Mouse (Mus musculus) small intestine, adult 2 months (tissue): ENCODE data around the gene Map3k13.
A peak's percentile ranks its signal among the peaks of the same experiment; 100 is the strongest.

Experiments used
- CTCF ChIP-seq: fragments of 200-500 bp; IDR thresholded peaks from 2 replicates; pipeline ENCODE4 v1.5.1; 2012; ENCODE audit warnings: low read depth, mild to moderate bottlenecking, control low read depth, inconsistent platforms, low read length, moderate library complexity, mixed read lengths; ENCODE audit not compliant: insufficient replicate concordance, insufficient read length; ENCODE audit errors: extremely low read depth
- POLR2A ChIP-seq: fragments of 200-500 bp; IDR thresholded peaks from 2 replicates; pipeline ENCODE4 v1.6.1; 2012; ENCODE audit warnings: low read depth, mild to moderate bottlenecking, control low read depth, inconsistent platforms, low read length, moderate library complexity

DNA sequence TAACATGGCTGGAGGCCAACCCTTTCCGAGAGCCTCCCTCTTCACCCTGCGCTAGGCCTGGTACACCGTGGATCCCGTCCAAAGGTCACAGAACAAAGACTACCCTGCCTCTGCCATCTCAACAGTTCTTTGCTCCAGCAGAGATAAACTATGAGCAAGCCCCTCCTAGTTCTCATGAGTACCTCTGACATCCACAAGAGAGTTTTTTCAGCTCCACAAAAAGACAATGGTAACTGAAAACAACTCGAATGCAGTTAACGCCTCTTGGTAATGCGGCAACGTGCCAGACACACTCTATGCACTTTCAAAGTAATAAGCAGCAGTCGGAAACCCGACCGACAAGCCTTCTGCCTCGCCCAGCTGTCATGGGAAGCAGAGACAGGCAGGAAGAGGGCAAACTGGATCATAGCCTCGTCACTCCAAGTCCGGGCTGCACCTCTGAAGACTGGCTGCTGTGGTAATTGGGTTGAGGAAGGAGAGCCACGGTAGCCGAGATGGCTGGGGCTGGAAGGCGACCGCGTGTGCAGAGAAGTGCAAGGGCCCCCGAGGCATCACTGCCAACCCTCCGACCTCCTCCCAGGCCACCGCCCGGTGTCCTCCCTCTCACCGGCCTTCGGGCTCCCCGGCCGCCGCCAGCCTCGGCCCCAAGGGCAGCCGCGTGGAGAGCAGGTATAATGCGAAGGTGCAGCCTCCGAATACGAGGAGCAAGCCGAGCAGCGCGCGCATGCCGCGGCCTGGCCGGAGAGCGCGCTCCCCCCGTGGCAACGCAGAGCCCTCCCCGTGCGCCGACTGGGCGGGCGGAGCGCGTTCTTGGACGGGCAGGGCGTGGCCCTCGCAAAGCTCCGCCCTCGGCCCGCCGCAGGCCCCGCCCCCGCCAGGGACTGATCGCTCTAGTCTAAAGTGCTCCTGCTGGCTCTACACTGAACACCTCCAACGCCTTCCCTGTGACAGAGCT lies 152.9 kb downstream of the Map3k13 start, which contains the start of gene Tmem41a:
- TF ChIP-seq CTCF, result no peak
- peak; percentile 25; the same call in 1 of the 2 replicates for TF ChIP-seq POLR2A
